Mouse (Mus musculus): ENCODE measurements around the gene Zfp9. TPM values are rescaled to one million over a fixed set of nuclear protein-coding genes. Genes with fewer than 3 reads are reported as not detected.

Zfp9 gene
- total and polyA plus RNA-seq, 2 experiments from 2014 or later = 2.9 to 6.4 TPM

DNA sequence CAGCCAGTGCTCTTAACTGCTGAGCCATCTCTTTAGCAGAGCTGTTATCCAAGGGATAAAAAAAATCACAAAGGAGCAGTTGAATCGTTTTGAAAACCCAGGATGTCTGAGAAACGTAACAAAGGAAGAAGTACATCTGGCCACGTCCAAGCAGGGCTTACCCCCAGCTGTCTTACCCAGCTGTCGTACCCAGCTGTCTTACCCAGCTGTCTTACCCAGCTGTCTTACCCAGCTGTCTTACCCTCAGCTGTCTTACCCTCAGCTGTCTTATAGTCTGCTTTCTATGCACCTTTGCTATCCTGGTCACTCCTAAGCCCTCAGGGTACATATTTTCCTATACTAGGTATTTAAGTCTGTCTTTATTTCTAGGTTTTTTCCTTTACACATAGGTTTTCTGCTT, 47.6 kb downstream of the Zfp9 start:
- no peak for ATAC-seq (ENCODE audit: insufficient read depth, low read depth)

DNA sequence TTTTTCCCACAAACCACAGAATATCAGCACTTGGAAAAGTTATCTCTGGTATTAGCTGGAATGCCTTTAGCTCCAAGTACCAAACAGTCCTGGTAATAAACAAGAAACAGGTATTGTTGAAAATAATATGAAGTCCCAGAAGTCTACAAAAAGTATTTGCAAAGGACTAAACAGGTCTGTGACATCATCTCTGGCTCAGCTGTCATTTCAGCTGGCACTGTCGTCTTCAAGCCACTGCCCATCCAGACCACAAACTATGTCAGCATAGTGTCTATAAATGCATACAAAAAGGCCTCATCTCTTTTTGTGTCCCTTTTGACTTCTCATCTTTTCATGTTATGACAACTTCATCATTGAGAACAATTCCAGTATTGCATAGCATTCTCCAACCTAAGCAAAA, 52.5 kb downstream of the Zfp9 start:
- no peak overlapping the region for H3K27ac ChIP-seq (ENCODE audit: low read depth)
- H3K9me3 ChIP-seq (replicated peaks; ENCODE audit: control insufficient read depth, low read length) = peaks cover 21% of the 10 kb centered on the region
- ATAC-seq (ENCODE audit: insufficient read depth, low read depth) (no peak), DNase-seq (ENCODE audit: low spot score) (no peak)
- no peak overlapping the region for H3K4me3 ChIP-seq (ENCODE audit: low read depth, low read length)
- TF ChIP-seq EP300 (IDR thresholded peaks at IDR 0.05; ENCODE audit: low read depth) (no peak), CTCF (IDR thresholded peaks at IDR 0.05; ENCODE audit: low read depth) (no peak)
- H3K4me2 ChIP-seq (ENCODE audit: low read depth, low read length) = no peak overlapping the region
- WGBS = 83% methylated on average over 1 of the region's 1 CpGs
- H3K27me3 ChIP-seq (ENCODE audit: control insufficient read depth, insufficient read depth, low read length) = no peaks in the 10 kb centered on the region
- peaks cover 37% of the 10 kb centered on the region for H3K36me3 ChIP-seq (replicated peaks; ENCODE audit: control insufficient read depth, insufficient read depth, low read length)
- H3K4me1 ChIP-seq (ENCODE audit: control insufficient read depth, insufficient read depth) = no peaks in the 10 kb centered on the region
- H3K9ac ChIP-seq (replicated peaks; ENCODE audit: low read depth, low read length) = no peak overlapping the region

More for the DNA sequence above, 47.6 kb downstream of the Zfp9 start:
- Histone ChIP-seq H3K36me3 (replicated peaks; ENCODE audit: control insufficient read depth, insufficient read depth, low read length) (peaks cover 37% of the 10 kb centered on the region), H3K27ac (ENCODE audit: low read depth) (no peak overlapping the region), H3K27me3 (ENCODE audit: control insufficient read depth, insufficient read depth, low read length) (no peaks in the 10 kb centered on the region), H3K9me3 (replicated peaks; ENCODE audit: control insufficient read depth, low read length) (peaks cover 21% of the 10 kb centered on the region), H3K4me2 (ENCODE audit: low read depth, low read length) (no peak overlapping the region), H3K4me1 (ENCODE audit: control insufficient read depth, insufficient read depth) (no peaks in the 10 kb centered on the region), H3K4me3 (ENCODE audit: low read depth, low read length) (no peak overlapping the region), H3K9ac (replicated peaks; ENCODE audit: low read depth, low read length) (no peak overlapping the region)
- DNase-seq (ENCODE audit: low spot score) = no peak
- 90% methylated on average over 4 of the region's 4 CpGs for WGBS
- TF ChIP-seq EP300 (IDR thresholded peaks at IDR 0.05; ENCODE audit: low read depth) (no peak), CTCF (IDR thresholded peaks at IDR 0.05; ENCODE audit: low read depth) (no peak)

DNA sequence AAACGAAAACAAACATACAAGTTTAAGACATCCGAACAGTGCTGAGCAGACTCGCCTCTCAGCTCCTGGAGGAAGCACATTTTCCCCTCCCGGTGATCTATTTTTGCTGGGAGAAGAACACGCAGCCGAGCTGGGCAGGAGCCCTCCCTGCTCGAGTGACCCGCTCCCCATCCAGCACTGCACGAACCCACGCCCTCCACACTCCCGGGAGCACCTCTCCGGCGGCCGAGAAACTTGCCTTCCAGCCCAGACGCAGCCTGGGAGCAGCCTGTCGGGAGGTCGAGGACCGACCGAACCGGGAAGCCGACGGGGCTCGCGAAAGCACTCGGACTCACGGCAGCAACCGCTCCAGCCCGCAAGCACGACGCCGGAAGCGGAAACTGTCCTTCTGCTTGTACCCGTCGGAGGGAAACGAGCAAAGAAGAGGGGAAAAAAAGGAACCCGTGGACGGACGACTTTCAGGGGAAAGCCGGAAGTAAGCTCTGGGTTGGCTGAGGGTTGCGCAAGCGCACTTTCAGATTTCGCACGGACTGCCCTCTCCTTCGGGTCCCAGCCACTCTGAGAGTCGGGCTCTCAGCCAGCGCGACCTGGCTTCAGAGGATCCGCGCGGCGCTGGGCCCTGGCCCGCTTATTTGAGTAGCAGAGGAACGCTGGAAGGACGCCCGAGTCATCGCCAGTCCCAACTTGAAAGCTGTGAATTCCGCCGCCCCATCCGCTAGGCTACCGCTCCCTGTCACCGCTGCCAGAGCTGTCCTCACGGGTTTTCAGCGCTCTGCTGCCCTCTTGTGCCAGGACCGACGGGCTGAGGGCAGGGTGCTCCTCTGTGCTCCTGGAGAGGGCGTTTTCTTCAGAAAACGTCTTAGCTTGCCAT, 59.8 kb downstream of the Zfp9 start, which contains the start of gene Bms1:
Gene Bms1 (minus strand): TSS at position 425 of the 871 bp plus-strand sequence.
- DNase-seq (ENCODE audit: low spot score) (peak; percentile 96), ATAC-seq (ENCODE audit: insufficient read depth, low read depth) (peak; percentile 96)
- TF ChIP-seq CTCF (IDR thresholded peaks at IDR 0.05; ENCODE audit: low read depth) = peak; percentile 97
- no peak for TF ChIP-seq EP300 (IDR thresholded peaks at IDR 0.05; ENCODE audit: low read depth)
- H3K4me1 ChIP-seq (ENCODE audit: control insufficient read depth, insufficient read depth) = 0 out of 2 replicates have a peak, but pooled peaks cover 7% of the 10 kb centered on the region
- H3K27me3 ChIP-seq (ENCODE audit: control insufficient read depth, insufficient read depth, low read length) = no peaks in the 10 kb centered on the region
- peak within 1 kb of the TSS; percentile 90 for H3K27ac ChIP-seq (ENCODE audit: low read depth)
- H3K4me2 ChIP-seq (ENCODE audit: low read depth, low read length) = peak within 1 kb of the TSS; percentile 86
- peaks cover 26% of the 10 kb centered on the region for H3K36me3 ChIP-seq (replicated peaks; ENCODE audit: control insufficient read depth, insufficient read depth, low read length)
- H3K4me3 ChIP-seq (ENCODE audit: low read depth, low read length) = peak within 1 kb of the TSS; percentile 98
- peak within 1 kb of the TSS; percentile 90 for H3K9ac ChIP-seq (replicated peaks; ENCODE audit: low read depth, low read length)
- H3K9me3 ChIP-seq (replicated peaks; ENCODE audit: control insufficient read depth, low read length) = no peaks in the 10 kb centered on the region
- WGBS = under 1% methylated on average over 67 of the region's 67 CpGs

Small RNA genes lying within 50 kb of the gene (microRNA-seq; reads per million reads assigned to microRNA genes)
- not detected for gene Gm25953

Other genes with a start within 250 kb of the Zfp9 start
- gene Bms1, start 59.8 kb downstream of the Zfp9 start, total RNA-seq (2014; rRNA removed; ENCODE audit: low replicate concordance) = 8.7 and 17.6 TPM in 2 replicates
- 10.7 and 11.5 TPM in 2 replicates for gene Bms1, start 59.8 kb downstream of the Zfp9 start, polyA plus RNA-seq (2015; fragmentation: Nextera tagmentation; extraction: Ambion mirVana)
- gene Zfp248, start 23.8 kb downstream of the Zfp9 start, total RNA-seq (2014; rRNA removed; ENCODE audit: low replicate concordance) = 0.31 and 2.7 TPM in 2 replicates
- gene Zfp248, start 23.8 kb downstream of the Zfp9 start, polyA plus RNA-seq (2015; fragmentation: Nextera tagmentation; extraction: Ambion mirVana) = 2.2 and 2.4 TPM in 2 replicates
- gene Ankrd26, start 82.9 kb upstream of the Zfp9 start, total RNA-seq (2014; rRNA removed; ENCODE audit: low replicate concordance) = 1.4 and 2.6 TPM in 2 replicates
- gene Ankrd26, start 82.9 kb upstream of the Zfp9 start, polyA plus RNA-seq (2015; fragmentation: Nextera tagmentation; extraction: Ambion mirVana) = 3.9 and 4.0 TPM in 2 replicates